Mouse (Mus musculus) heart, postnatal 0 days (tissue): ENCODE measurements around the gene Gzma.

ENCODE experiments used
- CTCF ChIP-seq: IDR thresholded peaks from 2 replicates; pipeline ENCODE4 v1.5.1; 2016; ENCODE audit warnings: antibody characterized with exemption, control low read depth, low read depth
- EP300 ChIP-seq: IDR thresholded peaks from 2 replicates; pipeline ENCODE4 v1.6.1; 2016; ENCODE audit warnings: antibody characterized with exemption, low read depth

GRCm38 (mm10) chr13:113082101-113082500, 18.7 kb downstream of the Gzma start:
- no peak for TF ChIP-seq EP300
- TF ChIP-seq CTCF: no peak
